Mouse (Mus musculus) neural tube, embryonic 12.5 days (tissue): Measurements from ENCODE around the gene Atxn3. TPM values are rescaled to one million over a fixed set of nuclear protein-coding genes. Genes with fewer than 3 reads are reported as not detected.

Experiments used
- ATAC-seq: fragments of 200-750 bp; cut with Nextera tagmentation; 2 replicates; pipeline ENCODE4 v1.8.0; 2017; ENCODE audit warnings: low read depth, mild to moderate bottlenecking, moderate TSS enrichment, moderate library complexity; ENCODE audit not compliant: low FRiP score
- H3K27ac ChIP-seq: fragments of 300-500 bp; sonication (generic); 2 replicates; pipeline ENCODE4 v1.5.1; 2016
- H3K27me3 ChIP-seq: fragments of 300-500 bp; sonication (generic); replicated peaks from 2 replicates; pipeline ENCODE4 v1.6.1; 2016; ENCODE audit warnings: mild to moderate bottlenecking
- H3K36me3 ChIP-seq: fragments of 300-500 bp; sonication (generic); 2 replicates; pipeline ENCODE4 v1.6.1; 2016; ENCODE audit warnings: mild to moderate bottlenecking
- H3K4me1 ChIP-seq: fragments of 300-500 bp; sonication (generic); 2 replicates; pipeline ENCODE4 v1.6.1; 2016
- H3K4me2 ChIP-seq: fragments of 300-500 bp; sonication (generic); replicated peaks from 2 replicates; pipeline ENCODE4 v1.6.1; 2016; ENCODE audit warnings: mild to moderate bottlenecking
- H3K4me3 ChIP-seq: fragments of 300-500 bp; sonication (generic); 2 replicates; pipeline ENCODE4 v1.5.1; 2016
- H3K9ac ChIP-seq: fragments of 300-500 bp; sonication (generic); 2 replicates; pipeline ENCODE4 v1.6.1; 2016; ENCODE audit warnings: mild to moderate bottlenecking
- H3K9me3 ChIP-seq: fragments of 300-500 bp; sonication (generic); 2 replicates; pipeline ENCODE4 v1.6.1; 2016; ENCODE audit warnings: mild to moderate bottlenecking
- WGBS: fragments of 180-500 bp; shearing (Covaris S2); methylation state at CpG from one replicate; pipeline ENCODE4 v1.1.7; 2016; 5-methylcytosine and 5-hydroxymethylcytosine counted together
- polyA plus RNA-seq: library from polyadenylated mRNA; unstranded; fragments of >200 nt; fragmentation: Nextera tagmentation; extraction: Ambion mirVana; gene quantifications from 2 replicates; pipeline ENCODE4 v1.2.1, GENCODE M21; 2016

The Atxn3 gene
- polyA plus RNA-seq, 1 experiment from 2014 or later, result 14.7 TPM

DNA sequence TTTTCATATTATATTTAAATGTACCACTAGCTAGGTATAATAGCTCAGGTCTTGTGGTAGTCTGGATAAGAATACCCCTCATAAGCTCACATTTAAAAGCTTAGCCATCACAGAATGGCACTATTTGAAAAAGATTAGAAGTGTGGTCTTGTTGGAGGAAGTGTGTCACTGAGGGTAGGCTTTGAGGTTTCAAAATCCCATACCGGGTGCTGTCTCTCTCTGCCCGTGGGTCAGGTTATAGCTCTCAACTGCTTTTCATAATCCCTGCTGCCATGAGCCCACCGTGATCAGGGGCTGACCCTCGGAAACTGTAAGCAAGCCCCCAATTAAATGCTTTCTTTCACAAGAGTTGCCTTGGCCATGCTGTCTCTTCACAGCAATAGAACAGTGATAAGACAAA is 53.1 kb downstream of the Atxn3 start:
- ATAC-seq, result no peak
- WGBS, result 88% methylated on average over 4 of the region's 4 CpGs
- Histone ChIP-seq H3K4me1 (no peaks in the 10 kb centered on the region), H3K27ac (no peak overlapping the region), H3K4me2 (no peak overlapping the region), H3K9ac (no peak overlapping the region), H3K27me3 (no peaks in the 10 kb centered on the region), H3K9me3 (no peaks in the 10 kb centered on the region), H3K4me3 (no peak overlapping the region), H3K36me3 (peaks cover 18% of the 10 kb centered on the region)

DNA sequence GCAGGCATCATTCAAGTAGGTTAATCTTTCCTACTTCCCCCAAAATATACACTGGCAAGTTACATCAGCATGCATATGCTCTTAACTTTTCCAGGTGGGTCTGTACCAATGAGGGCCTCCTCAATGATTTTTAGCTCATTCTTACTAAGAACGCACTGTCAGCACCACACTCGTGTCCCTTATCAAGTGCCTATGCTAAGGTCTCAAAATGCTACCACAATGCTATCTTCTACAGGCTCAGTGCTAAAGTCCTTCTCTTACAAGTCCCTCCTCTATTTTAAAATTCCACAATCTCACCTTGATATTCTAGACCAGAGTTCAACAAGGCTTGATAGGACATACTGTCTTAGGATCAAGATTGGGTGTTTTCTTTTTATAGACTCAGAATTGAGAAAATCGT is 53.9 kb downstream of the Atxn3 start:
- no peak overlapping the region for H3K27ac ChIP-seq
- H3K27me3 ChIP-seq, result no peaks in the 10 kb centered on the region
- no peak overlapping the region for H3K4me3 ChIP-seq
- no peaks in the 10 kb centered on the region for H3K4me1 ChIP-seq
- peaks cover 19% of the 10 kb centered on the region for H3K36me3 ChIP-seq
- H3K9ac ChIP-seq, result no peak overlapping the region
- no peak overlapping the region for H3K4me2 ChIP-seq
- no peak for ATAC-seq
- no peaks in the 10 kb centered on the region for H3K9me3 ChIP-seq
- WGBS, result 96% methylated on average over 3 of the region's 3 CpGs

DNA sequence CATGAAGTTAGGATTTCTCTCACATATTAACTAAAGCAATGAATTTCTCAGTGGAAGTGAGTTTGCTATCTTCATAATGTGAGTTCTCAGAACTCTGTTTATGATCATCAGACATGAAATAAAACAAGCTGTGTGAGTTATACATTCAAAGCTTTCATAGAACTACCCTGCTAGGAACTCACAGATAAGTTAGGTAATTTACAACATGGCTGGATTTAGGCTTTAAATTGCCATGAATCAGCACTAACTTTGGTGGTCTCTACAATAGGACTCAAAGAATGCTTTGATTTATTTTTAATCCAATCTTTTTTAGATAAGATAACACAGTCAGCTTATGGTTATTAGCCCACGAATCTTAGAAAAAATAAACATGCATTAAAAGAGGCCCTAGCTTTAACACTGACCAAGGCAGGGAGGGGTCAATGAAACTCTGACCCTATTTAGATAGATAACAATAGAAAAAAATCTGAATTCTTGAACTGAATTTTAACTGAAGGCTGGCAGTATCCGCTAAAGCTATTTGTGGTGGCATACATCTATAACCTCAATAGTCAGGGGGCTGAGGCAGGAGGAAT is 58.3 kb downstream of the Atxn3 start:
- Histone ChIP-seq H3K27ac (no peak overlapping the region), H3K9ac (no peak overlapping the region), H3K36me3 (peaks cover 6% of the 10 kb centered on the region), H3K9me3 (no peaks in the 10 kb centered on the region), H3K4me1 (no peaks in the 10 kb centered on the region), H3K27me3 (no peaks in the 10 kb centered on the region), H3K4me2 (no peak overlapping the region), H3K4me3 (no peak overlapping the region)
- 92% methylated on average over 2 of the region's 2 CpGs for WGBS
- ATAC-seq, result no peak

DNA sequence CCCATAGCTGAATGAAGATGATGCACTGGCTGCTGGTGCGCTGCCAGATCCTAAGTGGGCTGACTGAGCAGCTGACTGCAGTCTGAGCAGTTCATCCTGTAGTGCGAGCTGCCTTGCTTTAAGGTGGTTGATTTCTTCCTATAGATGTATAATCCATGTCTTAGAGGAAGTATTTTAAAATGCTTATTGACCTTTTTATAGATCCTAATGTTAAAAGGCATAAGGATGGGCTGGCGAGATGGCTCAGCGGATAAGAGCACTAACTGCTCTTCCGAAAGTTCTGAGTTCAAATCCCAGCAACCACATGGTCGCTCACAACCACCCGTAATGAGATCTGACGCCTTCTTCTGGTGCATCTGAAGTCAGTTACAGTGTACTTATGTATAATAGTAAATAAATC is 59.1 kb downstream of the Atxn3 start:
- WGBS, result 97% methylated on average over 8 of the region's 8 CpGs
- Histone ChIP-seq H3K9ac (no peak overlapping the region), H3K4me2 (no peak overlapping the region), H3K4me3 (no peak overlapping the region), H3K4me1 (no peaks in the 10 kb centered on the region), H3K9me3 (no peaks in the 10 kb centered on the region), H3K36me3 (peaks cover 9% of the 10 kb centered on the region), H3K27ac (no peak overlapping the region), H3K27me3 (no peaks in the 10 kb centered on the region)
- ATAC-seq, result no peak

DNA sequence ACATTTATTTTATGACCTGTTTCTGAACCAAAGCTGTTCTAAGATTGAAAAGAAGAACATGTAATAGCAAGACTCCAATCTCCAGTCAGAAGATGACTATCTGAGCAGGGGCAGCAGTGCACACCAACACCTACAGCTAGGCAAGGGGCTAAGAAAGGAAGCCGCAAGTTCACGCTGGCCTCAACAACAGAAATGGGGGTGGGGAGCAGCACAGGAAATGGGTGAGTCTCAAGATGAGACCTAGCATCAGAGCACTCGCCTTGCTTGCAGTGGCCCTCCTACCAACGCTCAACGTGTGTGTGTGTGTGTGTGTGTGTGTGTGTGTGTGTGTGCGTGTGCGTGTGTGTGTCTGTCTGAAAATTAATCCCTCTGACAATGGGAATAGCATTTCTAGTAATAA is 60.9 kb downstream of the Atxn3 start:
- H3K9me3 ChIP-seq, result no peaks in the 10 kb centered on the region
- no peaks in the 10 kb centered on the region for H3K27me3 ChIP-seq
- H3K36me3 ChIP-seq, result peaks cover 23% of the 10 kb centered on the region
- no peak for ATAC-seq
- no peak overlapping the region for H3K4me3 ChIP-seq
- H3K4me2 ChIP-seq, result no peak overlapping the region
- H3K9ac ChIP-seq, result no peak overlapping the region
- 90% methylated on average over 7 of the region's 7 CpGs for WGBS
- H3K4me1 ChIP-seq, result no peaks in the 10 kb centered on the region
- H3K27ac ChIP-seq, result no peak overlapping the region

DNA sequence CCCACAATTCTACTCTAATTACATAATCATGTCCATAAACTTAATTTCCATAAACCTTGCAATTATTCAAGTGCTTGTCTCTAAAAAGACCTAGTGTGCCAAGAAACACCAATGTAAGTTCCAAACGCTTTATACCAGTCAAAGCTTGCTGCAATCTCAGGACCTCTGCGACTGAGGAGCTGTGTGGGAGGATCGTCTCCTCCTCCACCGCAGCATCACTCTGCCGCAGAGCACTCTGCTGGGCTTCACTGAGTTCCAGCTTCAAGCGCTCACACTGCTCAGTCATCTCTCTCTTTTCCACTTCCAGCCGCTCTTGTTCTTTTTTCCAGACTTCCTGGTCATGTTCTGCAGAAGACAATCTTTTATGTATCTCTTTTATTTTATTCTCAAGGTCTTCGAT is 64.8 kb downstream of the Atxn3 start:
- 91% methylated on average over 8 of the region's 8 CpGs for WGBS
- Histone ChIP-seq H3K4me2 (no peak overlapping the region), H3K27ac (no peak overlapping the region), H3K4me3 (no peak overlapping the region), H3K9me3 (no peaks in the 10 kb centered on the region), H3K36me3 (peaks cover 35% of the 10 kb centered on the region), H3K27me3 (no peaks in the 10 kb centered on the region), H3K4me1 (no peaks in the 10 kb centered on the region), H3K9ac (no peak overlapping the region)
- no peak for ATAC-seq

DNA sequence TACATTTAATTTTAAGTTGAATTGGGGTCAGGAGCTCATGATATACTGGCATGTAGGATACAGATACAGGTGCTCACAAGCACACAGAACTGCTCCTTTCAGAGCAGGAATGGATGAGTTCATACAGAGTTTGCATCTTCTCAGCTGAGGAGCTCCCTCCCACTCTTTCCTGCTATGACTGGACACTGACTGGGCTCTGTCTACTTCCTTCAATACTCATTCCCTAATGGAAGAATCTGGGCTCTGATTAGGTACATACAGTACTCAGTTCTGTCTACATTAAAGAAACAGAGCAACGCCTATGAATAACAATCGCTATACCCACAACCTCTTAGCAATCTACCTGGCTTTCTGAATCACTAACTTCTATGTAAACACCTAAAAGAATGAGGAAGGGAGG is 65.2 kb downstream of the Atxn3 start:
- no peak overlapping the region for H3K4me2 ChIP-seq
- no peaks in the 10 kb centered on the region for H3K4me1 ChIP-seq
- H3K36me3 ChIP-seq, result peaks cover 35% of the 10 kb centered on the region
- no peak overlapping the region for H3K9ac ChIP-seq
- 95% methylated on average over 2 of the region's 2 CpGs for WGBS
- H3K27me3 ChIP-seq, result no peaks in the 10 kb centered on the region
- no peaks in the 10 kb centered on the region for H3K9me3 ChIP-seq
- H3K4me3 ChIP-seq, result no peak overlapping the region
- H3K27ac ChIP-seq, result no peak overlapping the region
- no peak for ATAC-seq

DNA sequence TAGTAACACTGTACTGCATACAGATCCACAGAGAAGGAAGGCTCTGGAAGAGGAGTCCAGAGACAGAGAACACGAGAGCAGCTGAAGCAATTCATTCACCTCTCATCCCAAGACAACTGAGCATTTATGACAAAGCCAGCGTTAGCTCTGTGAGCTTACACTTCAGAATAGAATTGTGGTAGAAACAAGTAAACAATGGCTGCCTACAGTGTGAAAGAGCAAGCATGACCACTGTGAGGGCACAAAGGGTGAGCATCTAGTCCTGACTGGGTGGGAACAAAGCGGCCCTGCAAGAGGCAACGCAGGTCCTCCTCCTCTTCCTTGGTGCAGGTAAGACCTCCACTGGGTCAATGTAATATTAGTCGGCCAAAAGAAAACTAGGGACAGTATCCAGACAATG is 67.0 kb downstream of the Atxn3 start:
- peaks cover 43% of the 10 kb centered on the region for H3K36me3 ChIP-seq

DNA sequence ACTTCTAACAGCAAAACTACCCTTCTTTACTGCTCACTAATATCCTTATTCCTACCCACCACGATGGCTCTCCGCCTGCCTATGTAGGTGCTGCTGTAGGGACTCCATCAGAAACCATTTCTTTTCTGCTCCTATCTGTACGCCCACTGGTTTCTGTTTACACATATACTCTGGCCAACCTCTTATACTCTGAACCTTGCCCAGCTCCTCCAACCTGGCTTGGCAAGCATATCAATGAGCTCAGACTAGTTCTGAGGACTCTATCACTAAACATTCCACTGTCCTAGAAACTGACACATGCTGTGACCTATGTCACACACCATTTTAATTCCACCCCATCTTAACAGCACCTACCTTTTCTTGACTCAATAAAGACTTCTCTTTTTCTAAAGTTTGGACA is 68.7 kb downstream of the Atxn3 start:
- Histone ChIP-seq H3K36me3 (peaks cover 59% of the 10 kb centered on the region), H3K27me3 (no peaks in the 10 kb centered on the region), H3K4me1 (no peaks in the 10 kb centered on the region), H3K4me2 (no peak overlapping the region), H3K9ac (no peak overlapping the region), H3K4me3 (no peak overlapping the region), H3K9me3 (no peaks in the 10 kb centered on the region), H3K27ac (no peak overlapping the region)
- WGBS, result 94% methylated on average over 3 of the region's 3 CpGs
- ATAC-seq, result no peak

More for the DNA sequence above, 67.0 kb downstream of the Atxn3 start:
- no peak overlapping the region for H3K9ac ChIP-seq
- 82% methylated on average over 5 of the region's 5 CpGs for WGBS
- no peak overlapping the region for H3K4me2 ChIP-seq
- H3K4me3 ChIP-seq, result no peak overlapping the region
- no peaks in the 10 kb centered on the region for H3K27me3 ChIP-seq
- ATAC-seq, result no peak
- H3K9me3 ChIP-seq, result no peaks in the 10 kb centered on the region
- H3K27ac ChIP-seq, result no peak overlapping the region
- H3K4me1 ChIP-seq, result no peaks in the 10 kb centered on the region

DNA sequence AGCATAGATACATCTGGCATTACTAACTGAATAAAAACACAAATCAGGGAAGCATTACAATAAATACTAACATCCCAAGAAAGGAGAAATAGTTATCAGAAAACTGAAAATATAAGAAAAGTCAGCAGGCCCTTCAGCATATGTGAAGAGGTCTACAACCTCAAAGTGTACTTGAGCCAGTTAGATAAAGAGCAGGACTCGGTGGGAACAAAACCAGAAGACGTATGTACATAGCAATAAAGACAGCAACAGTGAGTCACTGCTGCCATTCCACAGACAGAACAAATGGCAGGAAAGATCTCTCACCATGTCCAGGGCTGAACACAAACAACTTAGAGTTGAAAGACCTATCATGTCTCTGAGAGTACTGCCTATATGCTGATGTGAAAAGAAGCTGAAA is 69.7 kb downstream of the Atxn3 start:
- ATAC-seq, result no peak
- Histone ChIP-seq H3K4me1 (no peaks in the 10 kb centered on the region), H3K4me2 (no peak overlapping the region), H3K36me3 (peaks cover 63% of the 10 kb centered on the region), H3K27ac (no peak overlapping the region), H3K4me3 (no peak overlapping the region), H3K9ac (no peak overlapping the region), H3K9me3 (no peaks in the 10 kb centered on the region), H3K27me3 (no peaks in the 10 kb centered on the region)
- WGBS, result 86% methylated on average over 2 of the region's 2 CpGs

DNA sequence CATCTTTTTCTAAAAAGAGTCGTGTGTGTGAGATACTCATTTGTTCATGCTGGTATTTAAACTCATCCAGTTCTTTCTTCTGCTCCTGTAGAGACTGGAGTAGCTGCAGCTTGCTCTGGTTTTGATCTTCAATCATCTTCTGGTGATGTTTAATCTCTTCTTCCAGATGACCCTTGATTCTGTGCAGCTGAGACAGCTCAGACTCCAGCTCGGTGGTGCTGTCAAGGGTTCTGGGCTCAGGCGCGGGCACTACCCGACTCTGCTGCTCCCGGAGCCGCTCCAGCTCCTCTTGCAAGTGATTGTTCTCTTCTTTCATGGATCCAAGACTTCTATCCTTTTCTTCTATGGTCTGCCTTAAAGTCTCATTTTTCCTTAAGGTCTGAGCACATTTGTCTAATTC is 73.1 kb downstream of the Atxn3 start:
- 93% methylated on average over 7 of the region's 7 CpGs for WGBS
- peaks cover 36% of the 10 kb centered on the region for H3K36me3 ChIP-seq

DNA sequence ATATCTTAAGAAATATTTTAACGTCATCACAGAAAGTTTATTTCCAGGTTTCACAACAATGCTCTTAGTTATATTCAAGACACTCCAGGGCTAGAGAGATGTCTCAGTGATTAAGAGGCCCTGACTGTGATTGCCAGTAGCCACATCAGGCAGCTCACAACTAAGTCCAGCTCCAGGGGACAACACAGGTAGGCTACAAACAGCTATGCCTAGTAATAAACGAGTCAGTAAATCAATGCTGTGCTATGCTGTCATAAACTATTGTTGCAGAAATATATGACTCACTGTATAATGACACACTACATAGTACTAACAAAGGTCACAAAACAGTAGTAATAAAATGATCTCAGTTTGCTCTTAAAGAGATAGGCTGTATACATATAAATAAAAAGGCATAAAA is 81.7 kb downstream of the Atxn3 start:
- Histone ChIP-seq H3K9me3 (no peaks in the 10 kb centered on the region), H3K27ac (no peak overlapping the region), H3K36me3 (peaks cover 33% of the 10 kb centered on the region), H3K4me3 (no peak overlapping the region), H3K27me3 (no peaks in the 10 kb centered on the region), H3K9ac (no peak overlapping the region), H3K4me2 (no peak overlapping the region), H3K4me1 (no peaks in the 10 kb centered on the region)
- 96% methylated on average over 2 of the region's 2 CpGs for WGBS
- ATAC-seq, result no peak

More for the DNA sequence above, 73.1 kb downstream of the Atxn3 start:
- Histone ChIP-seq H3K27me3 (no peaks in the 10 kb centered on the region), H3K9me3 (no peaks in the 10 kb centered on the region), H3K27ac (no peak overlapping the region), H3K4me1 (no peaks in the 10 kb centered on the region), H3K4me2 (no peak overlapping the region), H3K4me3 (no peak overlapping the region), H3K9ac (no peak overlapping the region)
- ATAC-seq, result no peak

DNA sequence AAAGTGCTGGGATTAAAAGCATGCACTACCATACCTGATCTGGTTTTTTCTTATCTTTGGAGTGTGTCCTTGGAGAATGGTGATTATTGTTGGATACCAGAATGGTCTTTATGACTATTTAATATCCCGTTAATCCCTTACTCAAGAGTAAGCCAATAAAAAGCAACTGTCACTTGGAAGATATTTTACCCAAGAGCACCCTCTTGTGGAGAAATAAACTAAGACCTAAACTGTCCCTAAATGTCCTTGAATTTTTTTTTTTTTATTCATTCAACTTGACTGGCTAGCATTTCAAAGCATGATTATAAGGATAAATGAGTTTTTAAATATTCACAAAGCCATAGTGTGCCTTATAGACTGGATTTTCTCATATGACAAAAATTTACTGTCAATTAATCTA is 82.9 kb downstream of the Atxn3 start:
- no peak overlapping the region for H3K9ac ChIP-seq
- H3K36me3 ChIP-seq, result peaks cover 34% of the 10 kb centered on the region
- no peak overlapping the region for H3K4me2 ChIP-seq
- ATAC-seq, result no peak
- H3K9me3 ChIP-seq, result no peaks in the 10 kb centered on the region
- no peaks in the 10 kb centered on the region for H3K27me3 ChIP-seq
- 73% methylated on average over 1 of the region's 1 CpGs for WGBS
- no peak overlapping the region for H3K4me3 ChIP-seq
- no peak overlapping the region for H3K27ac ChIP-seq
- no peaks in the 10 kb centered on the region for H3K4me1 ChIP-seq
